Mouse (Mus musculus): ENCODE data around the gene Dusp1. TPM values are rescaled to one million over a fixed set of nuclear protein-coding genes. Genes with fewer than 3 reads are reported as not detected.

The Dusp1 gene
- polyA plus RNA-seq, 1 experiment from 2014 or later: 35.7 TPM

DNA sequence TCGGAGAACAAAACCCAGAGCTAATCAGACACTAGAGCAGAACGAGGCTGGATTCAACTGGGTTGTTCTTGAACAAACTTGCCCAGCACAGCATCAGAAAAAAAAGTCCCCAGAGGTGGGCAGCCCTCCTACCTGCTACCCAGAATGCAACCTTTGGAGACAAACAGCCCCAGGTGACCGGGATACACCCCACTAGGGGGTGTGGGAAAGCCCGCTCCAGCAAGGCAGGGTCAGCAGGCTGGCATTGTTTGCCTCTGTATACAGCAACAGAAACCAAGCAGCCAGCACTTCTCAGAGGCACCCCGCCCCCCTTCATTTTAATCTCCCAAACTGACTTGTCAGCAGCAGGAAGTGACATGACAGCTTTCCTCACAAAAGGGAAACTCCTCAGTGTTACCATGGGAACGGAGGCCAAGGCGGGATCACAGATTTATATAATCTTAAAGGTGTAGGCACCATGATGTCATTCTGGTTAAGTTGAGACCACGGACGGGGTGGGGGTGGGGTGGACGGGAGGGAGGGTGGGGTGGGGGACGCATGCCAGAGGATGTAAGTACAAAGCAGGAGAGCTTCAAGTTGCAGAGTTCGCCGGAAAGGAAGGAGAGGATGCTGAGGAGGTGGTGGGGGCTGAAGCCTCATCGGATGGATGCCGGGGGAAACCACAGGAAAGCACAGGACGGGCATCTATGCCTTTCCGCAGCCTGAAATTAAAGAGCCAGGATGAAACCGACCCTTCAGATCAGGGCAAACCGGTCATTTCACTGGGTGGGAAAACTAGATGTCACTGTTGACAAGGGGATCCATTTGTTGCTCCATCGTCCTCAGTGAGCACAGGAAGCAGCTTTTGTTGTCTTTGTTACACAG is 58.9 kb downstream of the Dusp1 start:
- DNase-seq (ENCODE audit: low spot score) (peak; percentile 88), ATAC-seq (replicated peaks; ENCODE audit: low FRiP score) (peak; percentile 77)
- Histone ChIP-seq H3K4me1 (replicated peaks; ENCODE audit: control insufficient read depth, insufficient read depth, low read length) (peaks cover 31% of the 10 kb centered on the region), H3K9me3 (ENCODE audit: control insufficient read depth, low read length) (no peaks in the 10 kb centered on the region), H3K4me2 (ENCODE audit: low read depth, low read length, severe bottlenecking) (peak overlapping the region; percentile 53), H3K4me3 (ENCODE audit: low read depth, low read length) (peak overlapping the region; percentile 23), H3K27ac (ENCODE audit: low read depth, low read length) (peak overlapping the region; percentile 92), H3K27me3 (ENCODE audit: control insufficient read depth, insufficient read depth, low read length) (no peaks in the 10 kb centered on the region), H3K9ac (ENCODE audit: low read length) (peak overlapping the region; percentile 41), H3K36me3 (ENCODE audit: control insufficient read depth, insufficient read depth, low read length) (no peaks in the 10 kb centered on the region)
- 2% methylated on average over 20 of the region's 20 CpGs for WGBS

DNA sequence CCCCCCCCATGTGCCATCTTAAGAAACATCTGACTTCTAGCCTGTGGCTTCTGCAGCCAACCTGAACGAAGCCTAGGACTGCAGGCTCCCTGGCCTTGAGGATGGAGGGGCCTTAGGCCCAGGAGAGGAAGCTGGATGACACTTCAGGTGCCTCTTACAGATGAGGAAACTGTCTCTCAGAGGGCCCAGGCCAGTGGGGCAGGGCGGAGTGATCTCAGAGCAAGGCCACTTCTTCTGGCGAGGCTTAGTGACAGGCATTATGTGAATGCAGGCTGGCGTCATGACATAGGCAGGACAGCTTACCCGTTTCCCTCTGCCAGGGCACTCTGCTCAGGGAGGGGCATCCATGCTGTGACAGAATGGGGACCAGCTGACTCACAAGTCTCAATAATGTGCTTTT is 60.1 kb downstream of the Dusp1 start:
- H3K4me2 ChIP-seq (ENCODE audit: low read depth, low read length, severe bottlenecking): no peak overlapping the region
- 82% methylated on average over 5 of the region's 5 CpGs for WGBS
- no peaks in the 10 kb centered on the region for H3K27me3 ChIP-seq (ENCODE audit: control insufficient read depth, insufficient read depth, low read length)
- peaks cover 28% of the 10 kb centered on the region for H3K4me1 ChIP-seq (replicated peaks; ENCODE audit: control insufficient read depth, insufficient read depth, low read length)
- ATAC-seq (replicated peaks; ENCODE audit: low FRiP score): no peak
- no peak for DNase-seq (ENCODE audit: low spot score)
- no peak overlapping the region for H3K4me3 ChIP-seq (ENCODE audit: low read depth, low read length)
- H3K27ac ChIP-seq (ENCODE audit: low read depth, low read length): 0 out of 2 replicates have a peak overlapping the region, but pooled peaks have one; percentile 92
- H3K36me3 ChIP-seq (ENCODE audit: control insufficient read depth, insufficient read depth, low read length): no peaks in the 10 kb centered on the region
- no peak overlapping the region for H3K9ac ChIP-seq (ENCODE audit: low read length)
- no peaks in the 10 kb centered on the region for H3K9me3 ChIP-seq (ENCODE audit: control insufficient read depth, low read length)

DNA sequence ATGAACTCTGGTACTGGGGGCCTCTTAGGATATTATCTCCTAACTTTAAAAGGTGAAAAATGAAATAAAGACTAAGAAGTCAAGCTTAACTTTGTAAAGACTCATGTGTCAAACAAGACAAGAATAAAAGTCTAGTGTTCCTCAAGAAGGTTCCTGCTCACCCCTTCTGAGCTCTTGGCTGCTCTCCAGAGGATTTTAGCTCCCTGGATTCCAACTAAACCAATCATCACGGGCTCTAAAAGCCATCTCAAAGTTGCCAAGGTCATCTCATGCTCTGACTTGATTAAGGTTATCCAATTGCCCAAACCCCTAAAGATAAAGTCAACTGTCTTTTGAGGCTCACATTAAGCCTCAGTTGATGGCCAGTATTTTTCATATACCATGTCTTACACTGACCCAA is 63.3 kb downstream of the Dusp1 start:
- no peaks in the 10 kb centered on the region for H3K27me3 ChIP-seq (ENCODE audit: control insufficient read depth, insufficient read depth, low read length)
- no peak for ATAC-seq (replicated peaks; ENCODE audit: low FRiP score)
- no peaks in the 10 kb centered on the region for H3K36me3 ChIP-seq (ENCODE audit: control insufficient read depth, insufficient read depth, low read length)
- H3K4me3 ChIP-seq (ENCODE audit: low read depth, low read length): no peak overlapping the region
- peaks cover 9% of the 10 kb centered on the region for H3K4me1 ChIP-seq (replicated peaks; ENCODE audit: control insufficient read depth, insufficient read depth, low read length)
- H3K27ac ChIP-seq (ENCODE audit: low read depth, low read length): no peak overlapping the region
- no peak for DNase-seq (ENCODE audit: low spot score)
- no peak overlapping the region for H3K4me2 ChIP-seq (ENCODE audit: low read depth, low read length, severe bottlenecking)
- H3K9me3 ChIP-seq (ENCODE audit: control insufficient read depth, low read length): no peaks in the 10 kb centered on the region
- no peak overlapping the region for H3K9ac ChIP-seq (ENCODE audit: low read length)
- 59% methylated on average over 1 of the region's 1 CpGs for WGBS

DNA sequence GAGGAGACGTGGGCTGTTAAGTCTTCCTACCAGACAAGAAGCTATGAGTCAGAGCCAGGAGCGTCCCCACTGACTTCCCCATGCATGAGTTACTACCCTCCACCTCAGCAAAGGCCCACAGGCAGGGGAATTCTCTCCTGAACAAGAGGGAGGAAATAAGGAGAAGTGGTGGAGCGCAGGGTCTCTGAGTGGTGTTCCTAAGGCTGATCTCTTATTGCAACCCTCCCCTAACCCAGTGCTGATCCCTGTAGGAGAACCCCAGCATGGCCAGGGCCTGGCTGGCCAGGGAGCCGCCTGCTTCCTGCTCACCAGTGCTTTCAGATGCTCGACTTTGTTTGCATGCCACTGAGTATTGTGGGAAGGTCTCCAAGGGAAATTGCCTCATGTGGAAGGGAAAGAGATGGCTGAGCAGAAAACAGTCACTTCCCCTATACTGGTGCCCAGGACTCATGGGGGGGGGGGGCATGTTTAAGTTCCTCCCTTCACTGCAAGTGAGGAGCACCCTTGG is 64.5 kb downstream of the Dusp1 start:
- H3K36me3 ChIP-seq (ENCODE audit: control insufficient read depth, insufficient read depth, low read length): no peaks in the 10 kb centered on the region
- no peak overlapping the region for H3K4me3 ChIP-seq (ENCODE audit: low read depth, low read length)
- no peak overlapping the region for H3K9ac ChIP-seq (ENCODE audit: low read length)
- no peak overlapping the region for H3K27ac ChIP-seq (ENCODE audit: low read depth, low read length)
- no peaks in the 10 kb centered on the region; the same call in 1 of the 2 replicates for H3K9me3 ChIP-seq (ENCODE audit: control insufficient read depth, low read length)
- DNase-seq (ENCODE audit: low spot score) (no peak), ATAC-seq (replicated peaks; ENCODE audit: low FRiP score) (no peak)
- WGBS: 72% methylated on average over 5 of the region's 5 CpGs
- H3K4me1 ChIP-seq (replicated peaks; ENCODE audit: control insufficient read depth, insufficient read depth, low read length): peaks cover 4% of the 10 kb centered on the region
- H3K27me3 ChIP-seq (ENCODE audit: control insufficient read depth, insufficient read depth, low read length): no peaks in the 10 kb centered on the region
- no peak overlapping the region for H3K4me2 ChIP-seq (ENCODE audit: low read depth, low read length, severe bottlenecking)

DNA sequence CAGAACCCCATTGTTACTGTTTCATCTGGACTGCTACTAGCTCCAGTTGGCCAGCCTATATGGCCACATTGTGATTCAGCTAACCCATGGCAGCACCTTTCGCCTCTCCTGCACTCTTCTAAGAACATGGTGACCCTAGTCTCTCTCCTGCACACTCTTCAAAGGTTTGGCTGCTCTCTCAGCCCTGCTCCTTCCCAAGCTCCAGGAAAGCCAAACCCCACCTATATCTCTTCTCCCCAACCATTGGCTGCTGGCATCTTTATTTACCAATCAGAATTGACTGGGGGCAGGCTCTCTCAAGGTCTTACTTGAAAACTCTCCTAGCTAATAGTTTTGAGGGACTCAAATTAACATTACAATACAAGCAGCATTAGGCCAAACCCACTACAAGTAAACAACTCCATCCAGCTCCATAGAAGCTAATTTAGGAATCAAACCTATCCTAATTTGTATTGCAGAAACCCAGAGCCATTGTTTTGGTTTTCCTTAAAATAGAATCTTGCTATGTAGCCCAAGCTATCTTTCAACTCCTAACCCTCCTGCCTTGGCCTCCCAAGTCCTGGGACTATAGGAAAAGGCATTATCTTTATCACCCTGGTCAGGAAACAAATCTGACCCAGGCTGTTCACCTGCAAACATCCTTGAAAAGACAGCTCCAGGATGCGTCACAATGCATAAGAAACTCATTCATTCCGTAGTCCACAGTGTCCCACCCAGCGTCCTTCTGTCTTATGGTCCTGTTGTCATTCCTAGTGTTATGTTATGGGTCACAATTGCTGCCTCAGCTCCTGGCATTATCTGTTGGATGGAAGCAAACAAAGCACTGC is 67.1 kb downstream of the Dusp1 start:
- Histone ChIP-seq H3K9me3 (ENCODE audit: control insufficient read depth, low read length) (no peaks in the 10 kb centered on the region; the same call in 1 of the 2 replicates), H3K4me3 (ENCODE audit: low read depth, low read length) (no peak overlapping the region), H3K27ac (ENCODE audit: low read depth, low read length) (no peak overlapping the region), H3K27me3 (ENCODE audit: control insufficient read depth, insufficient read depth, low read length) (no peaks in the 10 kb centered on the region), H3K36me3 (ENCODE audit: control insufficient read depth, insufficient read depth, low read length) (no peaks in the 10 kb centered on the region), H3K9ac (ENCODE audit: low read length) (no peak overlapping the region), H3K4me2 (ENCODE audit: low read depth, low read length, severe bottlenecking) (no peak overlapping the region), H3K4me1 (replicated peaks; ENCODE audit: control insufficient read depth, insufficient read depth, low read length) (no peaks in the 10 kb centered on the region)
- ATAC-seq (replicated peaks; ENCODE audit: low FRiP score) (no peak), DNase-seq (ENCODE audit: low spot score) (no peak)
- 88% methylated on average over 4 of the region's 4 CpGs for WGBS

DNA sequence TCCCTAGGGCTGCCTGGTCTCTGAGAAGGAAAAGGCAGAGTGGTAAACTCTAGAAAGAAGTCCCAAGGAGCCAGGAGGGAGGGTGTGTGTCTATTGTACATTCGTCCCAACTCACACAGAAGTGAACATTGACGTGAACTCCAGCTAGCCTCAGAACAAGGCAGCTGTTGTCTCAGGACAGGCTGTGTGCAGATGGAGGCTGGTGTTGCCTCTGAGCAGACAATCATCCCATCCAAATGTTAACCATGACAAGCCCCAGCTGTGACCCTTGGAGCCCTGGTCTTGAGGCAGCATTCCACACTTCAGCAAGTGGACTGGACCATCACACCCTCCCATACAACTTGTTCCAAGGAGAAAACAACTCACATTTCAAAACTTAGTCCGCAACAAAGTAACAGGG is 69.7 kb downstream of the Dusp1 start:
- no peaks in the 10 kb centered on the region; the same call in 1 of the 2 replicates for H3K9me3 ChIP-seq (ENCODE audit: control insufficient read depth, low read length)
- H3K4me3 ChIP-seq (ENCODE audit: low read depth, low read length): no peak overlapping the region
- H3K4me2 ChIP-seq (ENCODE audit: low read depth, low read length, severe bottlenecking): no peak overlapping the region
- H3K9ac ChIP-seq (ENCODE audit: low read length): no peak overlapping the region
- no peaks in the 10 kb centered on the region for H3K27me3 ChIP-seq (ENCODE audit: control insufficient read depth, insufficient read depth, low read length)
- no peaks in the 10 kb centered on the region for H3K4me1 ChIP-seq (replicated peaks; ENCODE audit: control insufficient read depth, insufficient read depth, low read length)
- WGBS: 86% methylated on average over 3 of the region's 3 CpGs
- no peak for DNase-seq (ENCODE audit: low spot score)
- H3K27ac ChIP-seq (ENCODE audit: low read depth, low read length): no peak overlapping the region
- H3K36me3 ChIP-seq (ENCODE audit: control insufficient read depth, insufficient read depth, low read length): no peaks in the 10 kb centered on the region
- ATAC-seq (replicated peaks; ENCODE audit: low FRiP score): no peak

DNA sequence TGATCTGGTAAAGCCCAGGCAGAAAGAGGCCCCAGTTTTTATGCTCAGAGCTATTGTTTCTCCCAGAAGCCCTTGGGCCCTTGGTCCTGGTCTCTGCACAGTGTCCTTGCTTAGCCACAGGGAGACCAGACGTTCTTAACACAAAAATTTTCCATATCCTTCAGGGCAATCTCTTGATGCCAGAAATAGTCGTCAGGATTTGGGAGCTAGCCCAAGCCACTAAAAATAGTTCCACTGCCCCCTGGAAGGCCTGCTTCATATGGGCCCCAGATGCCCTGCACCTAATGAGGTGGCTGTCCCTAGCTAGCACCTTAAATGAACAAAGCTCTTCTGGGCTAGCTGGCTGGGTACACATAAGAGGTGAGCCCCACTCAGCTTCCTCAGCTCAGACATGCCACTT is 71.0 kb downstream of the Dusp1 start:
- Histone ChIP-seq H3K4me1 (replicated peaks; ENCODE audit: control insufficient read depth, insufficient read depth, low read length) (no peaks in the 10 kb centered on the region), H3K9ac (ENCODE audit: low read length) (no peak overlapping the region), H3K27ac (ENCODE audit: low read depth, low read length) (no peak overlapping the region), H3K9me3 (ENCODE audit: control insufficient read depth, low read length) (no peaks in the 10 kb centered on the region; the same call in 1 of the 2 replicates), H3K27me3 (ENCODE audit: control insufficient read depth, insufficient read depth, low read length) (no peaks in the 10 kb centered on the region), H3K36me3 (ENCODE audit: control insufficient read depth, insufficient read depth, low read length) (no peaks in the 10 kb centered on the region), H3K4me2 (ENCODE audit: low read depth, low read length, severe bottlenecking) (no peak overlapping the region), H3K4me3 (ENCODE audit: low read depth, low read length) (no peak overlapping the region)
- no peak for DNase-seq (ENCODE audit: low spot score)
- no peak for ATAC-seq (replicated peaks; ENCODE audit: low FRiP score)
- WGBS: 86% methylated on average over 2 of the region's 2 CpGs

DNA sequence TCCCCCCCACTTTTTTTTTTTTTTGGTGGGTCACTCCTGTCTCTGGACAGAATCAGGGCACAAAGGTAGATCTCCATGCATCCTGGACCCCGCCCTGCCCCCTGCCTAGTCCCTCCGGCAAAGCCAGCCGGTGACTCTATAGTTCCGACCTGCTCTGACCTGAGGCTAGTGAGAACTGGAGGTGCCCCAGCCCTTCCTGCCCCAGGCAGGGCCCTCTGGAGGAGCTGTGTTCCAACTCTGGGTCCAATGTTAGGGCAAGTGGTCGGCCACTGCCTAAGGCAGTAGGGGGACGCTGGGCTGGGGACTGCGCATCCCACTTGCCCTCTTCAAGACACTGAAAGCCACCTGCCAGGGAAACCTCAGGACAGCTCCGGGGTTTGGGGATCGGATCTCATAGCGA is 71.9 kb downstream of the Dusp1 start:
- Histone ChIP-seq H3K4me3 (ENCODE audit: low read depth, low read length) (no peak overlapping the region), H3K9ac (ENCODE audit: low read length) (no peak overlapping the region), H3K36me3 (ENCODE audit: control insufficient read depth, insufficient read depth, low read length) (no peaks in the 10 kb centered on the region), H3K4me1 (replicated peaks; ENCODE audit: control insufficient read depth, insufficient read depth, low read length) (no peaks in the 10 kb centered on the region), H3K27ac (ENCODE audit: low read depth, low read length) (no peak overlapping the region), H3K27me3 (ENCODE audit: control insufficient read depth, insufficient read depth, low read length) (no peaks in the 10 kb centered on the region), H3K4me2 (ENCODE audit: low read depth, low read length, severe bottlenecking) (no peak overlapping the region), H3K9me3 (ENCODE audit: control insufficient read depth, low read length) (no peaks in the 10 kb centered on the region; the same call in 1 of the 2 replicates)
- WGBS: 91% methylated on average over 10 of the region's 10 CpGs
- ATAC-seq (replicated peaks; ENCODE audit: low FRiP score): no peak
- no peak for DNase-seq (ENCODE audit: low spot score)
